Mouse (Mus musculus) hindbrain, embryonic 16.5 days (tissue): ENCODE measurements at regions not wholly inside any gene's neighbourhood (a gene's known extent, or its start where the extent isn't known, plus 50 kb on each side); places are given as distances from the start of the nearest gene placed in this dataset.
"Not testable (repeated sequence)": the region's sequence is repeated elsewhere in the genome, so short reads cannot be mapped to it uniquely, and the experiment has no call there.

Source experiments
- ATAC-seq: fragments of 200-750 bp; cut with Nextera tagmentation; 2 replicates; pipeline ENCODE4 v1.8.0; 2017; ENCODE audit warnings: moderate TSS enrichment, moderate library complexity
- H3K27ac ChIP-seq: fragments of 300-500 bp; sonication (generic); 2 replicates; pipeline ENCODE4 v1.5.1; 2014; ENCODE audit warnings: low read depth, mild to moderate bottlenecking, control low read depth, low read length, moderate library complexity
- H3K27me3 ChIP-seq: fragments of 300-500 bp; sonication (generic); replicated peaks from 2 replicates; pipeline ENCODE4 v1.6.1; 2014; ENCODE audit warnings: low read length; ENCODE audit not compliant: control insufficient read depth, insufficient read depth
- H3K36me3 ChIP-seq: fragments of 300-500 bp; sonication (generic); 2 replicates; pipeline ENCODE4 v1.6.1; 2014; ENCODE audit warnings: mild to moderate bottlenecking, low read length, moderate library complexity, mixed read lengths; ENCODE audit not compliant: control insufficient read depth, insufficient read depth
- H3K4me1 ChIP-seq: fragments of 300-500 bp; sonication (generic); 2 replicates; pipeline ENCODE4 v1.6.1; 2014; ENCODE audit warnings: low read depth, low read length; ENCODE audit not compliant: control insufficient read depth, insufficient read depth
- H3K4me2 ChIP-seq: fragments of 300-500 bp; sonication (generic); 2 replicates; pipeline ENCODE4 v1.6.1; 2014; ENCODE audit warnings: mild to moderate bottlenecking, low read length, control low read depth, moderate library complexity
- H3K4me3 ChIP-seq: fragments of 300-500 bp; sonication (generic); 2 replicates; pipeline ENCODE4 v1.5.1; 2014; ENCODE audit warnings: mild to moderate bottlenecking, low read length, control low read depth, moderate library complexity
- H3K9ac ChIP-seq: fragments of 300-500 bp; sonication (generic); 2 replicates; pipeline ENCODE4 v1.6.1; 2014; ENCODE audit warnings: low read depth, mild to moderate bottlenecking, control low read depth, low read length, moderate library complexity
- H3K9me3 ChIP-seq: fragments of 300-500 bp; sonication (generic); 2 replicates; pipeline ENCODE4 v1.6.1; 2014; ENCODE audit warnings: mild to moderate bottlenecking, low read length, moderate library complexity; ENCODE audit not compliant: control insufficient read depth
- WGBS: fragments of 180-500 bp; shearing (Covaris S2); extraction: QIAGEN DNeasy Blood & Tissue Kit; methylation state at CpG from one replicate; pipeline ENCODE4 v1.1.7; 2014; 5-methylcytosine and 5-hydroxymethylcytosine counted together

GRCm38 (mm10) chr1:166901574-166901973 is 99.6 kb upstream of the Fam78b start:
- Histone ChIP-seq H3K4me1 (peaks cover 3% of the 10 kb centered on the region; the same call in 1 of the 2 replicates), H3K9ac (no peak overlapping the region), H3K36me3 (no peaks in the 10 kb centered on the region), H3K4me2 (no peak overlapping the region), H3K4me3 (no peak overlapping the region), H3K27ac (no peak overlapping the region), H3K9me3 (no peaks in the 10 kb centered on the region), H3K27me3 (no peaks in the 10 kb centered on the region)
- ATAC-seq: no peak
- 57% methylated on average over 4 of the region's 4 CpGs for WGBS

GRCm38 (mm10) chr1:166903417-166903816 is 97.8 kb upstream of the Fam78b start:
- peaks cover 3% of the 10 kb centered on the region; the same call in 1 of the 2 replicates for H3K4me1 ChIP-seq
- no peak overlapping the region for H3K4me3 ChIP-seq
- no peak overlapping the region for H3K4me2 ChIP-seq
- H3K27me3 ChIP-seq: no peaks in the 10 kb centered on the region
- H3K27ac ChIP-seq: no peak overlapping the region
- no peaks in the 10 kb centered on the region for H3K9me3 ChIP-seq
- no peak for ATAC-seq
- no peaks in the 10 kb centered on the region for H3K36me3 ChIP-seq
- WGBS: 92% methylated on average over 5 of the region's 5 CpGs
- no peak overlapping the region for H3K9ac ChIP-seq

GRCm38 (mm10) chr1:166908231-166908805 is 92.9 kb upstream of the Fam78b start:
- Histone ChIP-seq H3K36me3 (no peaks in the 10 kb centered on the region), H3K4me2 (no peak overlapping the region), H3K27me3 (no peaks in the 10 kb centered on the region), H3K4me1 (no peaks in the 10 kb centered on the region), H3K27ac (no peak overlapping the region), H3K4me3 (no peak overlapping the region), H3K9me3 (no peaks in the 10 kb centered on the region), H3K9ac (no peak overlapping the region)
- no peak for ATAC-seq
- 66% methylated on average over 10 of the region's 10 CpGs for WGBS

- not testable (repeated sequence) for H3K4me2 ChIP-seq, H3K4me3 ChIP-seq, H3K9me3 ChIP-seq, ATAC-seq, H3K27me3 ChIP-seq, H3K27ac ChIP-seq, H3K36me3 ChIP-seq, H3K9ac ChIP-seq, H3K4me1 ChIP-seq
- 90% methylated on average over 6 of the region's 10 CpGs for WGBS
Observed at GRCm38 (mm10) chr1:166912195-166912594, 89.0 kb upstream of the Fam78b start.

GRCm38 (mm10) chr1:166922911-166923712 is 78.1 kb upstream of the Fam78b start:
- Histone ChIP-seq H3K27ac (no peak overlapping the region; the same call in 1 of the 2 replicates), H3K4me3 (peak overlapping the region; percentile 17), H3K4me1 (peaks cover 5% of the 10 kb centered on the region), H3K9ac (no peak overlapping the region; the same call in 1 of the 2 replicates), H3K9me3 (no peaks in the 10 kb centered on the region), H3K36me3 (no peaks in the 10 kb centered on the region), H3K4me2 (peak overlapping the region; percentile 51), H3K27me3 (no peaks in the 10 kb centered on the region)
- peak; percentile 69 for ATAC-seq
- WGBS: 48% methylated on average over 16 of the region's 16 CpGs

- H3K9me3 ChIP-seq: no peaks in the 10 kb centered on the region
- WGBS: 35% methylated on average over 3 of the region's 3 CpGs
- no peaks in the 10 kb centered on the region for H3K36me3 ChIP-seq
- H3K4me2 ChIP-seq: no peak overlapping the region
- ATAC-seq: no peak
- H3K27me3 ChIP-seq: no peaks in the 10 kb centered on the region
- H3K9ac ChIP-seq: no peak overlapping the region
- no peak overlapping the region for H3K27ac ChIP-seq
- H3K4me1 ChIP-seq: peaks cover 5% of the 10 kb centered on the region
- H3K4me3 ChIP-seq: no peak overlapping the region
Observed at GRCm38 (mm10) chr1:166923713-166923975, 77.6 kb upstream of the Fam78b start.

GRCm38 (mm10) chr1:166924126-166924525 is 77.1 kb upstream of the Fam78b start:
- H3K4me2 ChIP-seq: no peak overlapping the region
- no peak for ATAC-seq
- H3K36me3 ChIP-seq: no peaks in the 10 kb centered on the region
- H3K9ac ChIP-seq: no peak overlapping the region
- H3K27me3 ChIP-seq: no peaks in the 10 kb centered on the region
- no peaks in the 10 kb centered on the region for H3K9me3 ChIP-seq
- peaks cover 5% of the 10 kb centered on the region for H3K4me1 ChIP-seq
- no peak overlapping the region for H3K27ac ChIP-seq
- no peak overlapping the region for H3K4me3 ChIP-seq
- WGBS: 93% methylated on average over 2 of the region's 2 CpGs

GRCm38 (mm10) chr1:166926078-166926477 is 75.1 kb upstream of the Fam78b start:
- Histone ChIP-seq H3K27me3 (no peaks in the 10 kb centered on the region), H3K36me3 (no peaks in the 10 kb centered on the region), H3K9ac (no peak overlapping the region), H3K4me1 (peaks cover 5% of the 10 kb centered on the region), H3K9me3 (no peaks in the 10 kb centered on the region), H3K4me3 (no peak overlapping the region), H3K4me2 (no peak overlapping the region), H3K27ac (no peak overlapping the region)
- WGBS: 9% methylated on average over 4 of the region's 4 CpGs
- 0 out of 2 replicates have a peak, but pooled peaks have one; percentile 24 for ATAC-seq

GRCm38 (mm10) chr1:166939744-166940143 is 61.5 kb upstream of the Fam78b start:
- Histone ChIP-seq H3K27ac (0 out of 2 replicates have a peak overlapping the region, but pooled peaks have one; percentile 48), H3K4me2 (peak overlapping the region; percentile 38), H3K4me3 (peak overlapping the region; percentile 32)
- H3K4me1 ChIP-seq, H3K36me3 ChIP-seq, ATAC-seq, H3K9me3 ChIP-seq, H3K27me3 ChIP-seq, H3K9ac ChIP-seq: not testable (repeated sequence)
- 62% methylated on average over 9 of the region's 9 CpGs for WGBS
